Mouse (Mus musculus) embryo, embryonic 11.5 days (tissue): Measurements from ENCODE around the gene Asb2.

Experiments used
- DNase-seq: peaks from one replicate; pipeline ENCODE4 v3.0.0-alpha.2; 2012; ENCODE audit warnings: low read depth, low spot score

Asb2 gene

GRCm38 (mm10) chr12:103361539-103362307 is 5.9 kb upstream of the Asb2 start:
- DNase-seq, result no peak

DNA sequence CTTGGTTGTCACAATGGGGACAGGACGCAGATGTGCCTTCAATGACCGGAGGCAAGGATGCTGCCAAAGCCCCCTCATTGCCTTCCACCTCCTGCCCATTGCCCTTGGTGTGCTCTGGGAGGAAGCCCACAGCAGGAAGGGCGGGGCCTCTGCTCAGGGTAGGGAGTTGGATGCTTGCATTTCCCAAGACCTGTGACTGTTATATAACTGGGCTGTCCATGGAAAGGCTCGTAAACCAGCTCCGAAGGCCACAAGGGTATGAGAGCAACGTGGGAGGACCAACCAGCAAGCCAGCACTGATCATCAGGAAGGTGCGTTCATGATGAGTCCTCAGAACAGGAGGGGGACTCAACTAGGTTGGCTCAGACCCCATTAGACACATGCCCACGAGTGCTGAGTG is 5.0 kb upstream of the Asb2 start:
- no peak for DNase-seq

DNA sequence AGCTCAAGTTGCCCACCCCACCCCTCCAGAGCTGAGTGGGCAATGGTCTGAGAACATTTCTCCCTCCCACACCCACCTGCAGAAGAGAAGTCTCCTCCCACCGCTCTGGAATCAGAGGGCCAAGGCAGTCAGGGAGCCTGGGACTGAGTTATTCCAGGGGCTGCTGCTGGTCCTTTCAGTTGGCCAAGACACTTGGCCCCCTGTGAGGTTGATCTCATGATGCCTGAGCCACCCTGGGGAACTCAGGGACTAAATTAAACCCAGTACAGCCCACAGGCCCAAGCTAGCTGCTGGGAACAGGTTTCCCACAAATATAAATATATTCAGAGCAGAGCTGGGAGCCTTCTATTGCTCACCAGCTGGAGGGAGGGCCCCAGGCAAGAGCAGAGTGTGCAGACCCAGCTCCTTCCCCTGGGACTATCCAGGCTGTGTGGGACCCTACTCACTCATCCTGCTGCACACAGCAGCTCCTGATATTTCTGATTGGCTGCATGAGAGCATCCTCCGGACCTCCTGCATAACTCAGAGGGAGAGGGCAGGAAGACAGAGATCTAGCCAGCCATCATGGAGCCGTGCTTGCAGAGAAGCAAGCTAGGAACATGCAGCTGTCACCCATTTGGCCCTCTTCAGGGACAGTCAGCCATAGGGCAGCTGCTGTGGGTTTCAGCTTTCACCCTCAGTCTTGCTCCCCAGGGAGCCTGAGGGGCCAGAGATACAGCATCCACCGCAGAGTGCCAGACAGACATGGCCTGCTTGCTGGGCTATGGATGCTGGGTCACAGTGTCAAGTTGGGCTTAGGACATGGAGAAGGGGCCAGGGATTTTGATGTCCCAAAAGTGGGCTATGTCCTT is 3.4 kb upstream of the Asb2 start:
- DNase-seq, result no peak

GRCm38 (mm10) chr12:103358216-103358615 is 2.4 kb upstream of the Asb2 start:
- no peak for DNase-seq

GRCm38 (mm10) chr12:103356415-103356748 is 581 bp upstream of the Asb2 start:
- DNase-seq, result no peak

DNA sequence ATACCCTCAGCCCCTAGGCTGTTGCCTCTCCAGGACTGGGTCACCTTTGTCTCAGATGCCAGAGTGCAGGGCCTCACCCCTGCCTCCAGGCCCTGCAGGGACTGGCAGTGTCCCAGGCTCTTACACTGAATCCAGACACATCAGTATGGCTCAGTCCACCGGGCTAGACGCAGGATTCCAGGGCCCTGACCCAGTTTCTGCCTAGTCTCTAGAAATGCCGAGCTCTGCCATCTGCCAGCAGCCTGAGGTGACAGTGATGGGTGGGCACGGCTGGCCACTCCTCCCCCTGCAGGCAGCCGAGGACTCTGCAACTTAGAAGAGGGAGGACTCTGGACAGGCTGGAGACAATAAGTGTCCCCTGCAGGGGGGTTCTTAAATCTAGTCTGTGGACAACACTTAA is 2.3 kb downstream of the Asb2 start:
- no peak for DNase-seq

- no peak for DNase-seq
These were observed 3.1 kb downstream of the Asb2 start for GRCm38 (mm10) chr12:103352735-103353134.

DNA sequence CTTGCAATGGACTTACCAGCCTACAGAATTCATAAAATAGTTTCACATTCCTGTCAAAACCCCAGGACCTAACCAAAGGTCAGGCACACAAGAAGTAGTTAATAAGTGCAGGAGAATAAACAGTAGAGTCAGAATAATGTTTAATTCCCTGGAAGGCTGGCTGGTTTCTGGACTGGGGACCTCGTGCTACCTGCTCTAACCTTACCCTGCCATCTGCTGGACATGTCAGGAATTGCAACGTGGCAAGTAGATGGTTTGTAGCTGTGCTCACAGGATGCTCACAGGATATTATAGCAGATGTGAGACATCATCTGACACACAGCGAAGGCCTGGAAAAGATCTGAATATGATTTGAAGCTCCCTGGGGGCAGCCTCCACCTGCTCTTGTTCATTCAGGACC is 7.3 kb downstream of the Asb2 start:
- peak; percentile 78 for DNase-seq

- no peak for DNase-seq
These were observed 8.4 kb downstream of the Asb2 start for GRCm38 (mm10) chr12:103347406-103347805.

GRCm38 (mm10) chr12:103346945-103347344 is 8.9 kb downstream of the Asb2 start:
- DNase-seq, result no peak

DNA sequence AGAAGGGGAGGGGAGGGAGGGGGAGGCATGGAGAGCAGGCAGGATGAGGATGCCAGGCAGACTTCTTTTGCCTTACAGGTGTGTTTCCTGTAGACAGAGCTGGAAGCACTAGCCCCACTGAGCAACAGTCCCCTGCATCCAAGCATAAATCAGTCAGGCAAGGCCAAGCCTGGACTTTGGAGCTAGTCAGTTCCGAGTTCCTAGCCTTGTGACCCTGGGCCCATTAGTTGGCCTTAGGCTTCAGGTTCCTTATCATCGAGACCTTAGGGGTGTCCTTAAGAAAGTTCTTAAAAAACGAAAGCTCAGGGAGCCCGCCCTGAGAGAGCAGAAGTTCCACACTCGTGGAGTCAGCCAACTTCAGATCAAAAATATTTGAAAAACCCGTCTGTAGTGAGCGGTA is 10.9 kb downstream of the Asb2 start:
- no peak for DNase-seq

GRCm38 (mm10) chr12:103343456-103343855 is 12.3 kb downstream of the Asb2 start:
- DNase-seq, result no peak

DNA sequence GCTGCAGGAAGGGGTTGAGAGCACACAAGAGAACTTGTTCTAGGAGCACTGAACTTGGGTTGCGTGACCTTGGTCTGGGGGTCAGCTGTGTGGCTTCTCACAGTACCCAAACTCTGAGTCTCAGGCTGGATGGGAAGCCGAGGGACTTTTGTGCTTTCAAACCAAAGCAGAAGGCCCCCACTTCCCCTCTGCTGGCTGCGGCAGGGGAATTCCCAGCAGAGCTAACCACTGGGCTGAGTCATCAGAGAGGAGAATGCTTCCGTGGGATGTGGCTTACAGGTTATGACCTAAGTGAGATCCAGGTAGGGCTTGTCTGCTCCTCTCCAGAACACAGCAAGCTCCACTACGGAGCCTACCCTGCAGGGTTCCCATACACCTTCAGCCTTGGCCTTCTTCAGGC is 14.6 kb downstream of the Asb2 start:
- no peak for DNase-seq

DNA sequence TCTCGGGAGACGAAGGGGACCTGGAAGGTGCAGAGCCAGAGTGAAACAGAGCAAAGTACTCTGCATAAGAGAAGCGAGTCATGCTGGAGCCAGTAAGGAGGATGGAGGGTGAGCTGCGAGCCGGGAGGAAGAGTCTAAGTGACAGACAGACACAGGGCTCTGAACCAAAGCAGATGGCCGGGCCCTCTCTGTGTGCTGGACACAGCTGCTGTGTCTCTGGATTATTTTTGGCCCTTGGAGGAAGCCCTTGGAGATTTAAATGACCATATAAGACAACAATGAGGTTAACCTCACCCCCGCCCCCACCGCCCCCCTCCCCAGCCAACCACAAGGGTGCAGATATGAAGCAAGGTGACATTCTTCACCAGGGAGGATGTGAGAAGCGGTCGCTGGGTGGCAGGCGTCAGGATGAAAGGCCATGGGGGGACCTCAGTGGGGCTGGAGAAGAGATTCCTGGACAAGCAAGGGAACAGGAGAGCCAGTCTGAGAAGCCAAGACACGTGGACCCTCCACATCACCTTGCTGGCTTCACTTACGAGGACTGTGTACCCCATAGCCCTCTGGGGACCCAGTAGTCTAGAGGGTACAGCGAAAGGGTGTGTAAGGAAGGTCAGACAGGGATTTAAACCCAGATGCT is 17.5 kb downstream of the Asb2 start:
- DNase-seq, result no peak

- DNase-seq, result no peak
These were observed 19.0 kb downstream of the Asb2 start for GRCm38 (mm10) chr12:103336766-103337165.

DNA sequence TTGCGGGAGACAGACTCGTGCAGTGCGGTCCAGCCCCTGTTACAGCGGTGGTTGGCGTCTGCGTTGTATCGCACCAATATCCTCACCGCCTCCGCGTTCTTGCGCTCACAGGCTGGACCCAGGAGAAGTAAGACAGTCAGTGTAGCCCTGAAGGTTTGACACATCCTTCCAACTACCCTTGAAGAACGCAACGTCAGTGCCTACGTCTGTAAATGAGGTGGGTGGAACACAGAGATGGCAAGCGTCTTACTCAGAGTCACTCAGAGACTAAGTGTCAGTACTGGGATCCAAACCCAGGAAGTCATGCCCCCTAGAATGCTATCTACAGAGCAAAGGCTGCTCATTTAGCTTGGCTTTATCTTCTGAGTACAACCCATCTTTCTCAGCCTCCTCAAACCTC is 22.4 kb downstream of the Asb2 start:
- DNase-seq, result no peak

- no peak for DNase-seq
These were observed 22.9 kb downstream of the Asb2 start for GRCm38 (mm10) chr12:103332879-103333278.

DNA sequence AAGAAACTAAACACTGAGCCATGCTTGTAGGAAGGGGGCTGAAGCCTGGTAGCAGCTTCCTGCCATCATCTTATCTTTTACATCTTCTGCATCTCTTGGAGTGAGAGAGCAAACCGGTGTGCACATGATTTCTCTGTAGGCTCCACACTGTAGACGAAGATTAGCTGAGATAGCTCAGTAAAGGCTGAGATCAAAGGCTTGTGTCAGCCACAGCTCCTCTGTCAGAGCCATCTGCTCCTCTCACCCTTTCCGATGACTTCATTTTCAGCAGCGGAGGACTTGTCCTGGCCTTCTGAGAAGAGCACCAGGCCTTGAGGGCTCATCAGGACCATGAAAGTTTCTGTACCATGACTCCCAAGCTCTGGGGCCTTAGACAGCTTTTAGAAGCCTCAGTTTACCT is 24.3 kb downstream of the Asb2 start:
- no peak for DNase-seq

DNA sequence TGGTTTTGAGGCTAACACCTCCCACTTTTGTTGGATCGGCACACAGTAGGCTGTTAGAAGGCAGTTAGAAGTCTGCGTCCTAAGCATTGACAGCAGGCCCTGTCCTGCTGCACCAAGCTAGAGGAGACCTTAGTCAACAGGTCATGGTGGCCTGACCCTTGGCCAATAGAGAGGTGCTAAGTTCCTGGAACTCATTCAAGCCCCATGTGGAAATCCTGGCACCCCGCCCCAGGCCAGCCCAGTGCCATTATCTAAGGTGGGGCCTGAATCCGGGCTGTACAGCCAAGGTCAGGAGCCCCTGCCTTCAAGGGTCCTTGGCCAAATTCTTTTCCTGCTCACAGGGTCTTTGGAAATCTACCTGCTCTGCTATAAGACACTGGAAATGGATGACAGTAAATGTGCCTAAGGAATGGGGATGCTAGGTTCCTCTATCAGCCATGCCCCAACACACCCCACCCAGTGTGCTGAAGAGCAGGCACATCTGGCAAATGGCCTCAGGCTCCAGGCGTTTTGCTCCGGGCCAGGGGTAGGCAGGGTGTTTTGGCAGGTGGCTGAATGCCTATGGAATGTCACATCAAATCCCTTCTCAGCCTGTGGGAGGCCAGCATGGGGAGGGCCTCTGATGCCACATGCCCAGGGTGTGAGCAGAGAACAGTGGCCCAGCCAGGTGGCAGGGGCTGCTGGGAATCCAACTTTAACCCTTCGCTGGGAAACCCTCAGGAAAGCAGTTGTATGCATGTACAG is 27.2 kb downstream of the Asb2 start:
- no peak for DNase-seq

- no peak for DNase-seq
These were observed 28.7 kb downstream of the Asb2 start for GRCm38 (mm10) chr12:103327107-103327506.

GRCm38 (mm10) chr12:103326569-103326968 is 29.2 kb downstream of the Asb2 start:
- no peak for DNase-seq
